Mouse (Mus musculus): ENCODE results near the gene Fam126b. TPM values are rescaled to one million over a fixed set of nuclear protein-coding genes. Genes with fewer than 3 reads are reported as not detected.
"Not testable (repeated sequence)": the region's sequence is repeated elsewhere in the genome, so short reads cannot be mapped to it uniquely, and the experiment has no call there.

Fam126b gene
- polyA plus RNA-seq, 1 experiment from 2014 or later = 6.4 TPM

GRCm38 (mm10) chr1:58562455-58562854, 23.7 kb downstream of the Fam126b start:
- H3K4me2 ChIP-seq = no peak overlapping the region
- ATAC-seq (replicated peaks; ENCODE audit: insufficient number of reproducible peaks, low FRiP score, low TSS enrichment) = no peak
- no peaks in the 10 kb centered on the region for H3K27me3 ChIP-seq (ENCODE audit: control insufficient read depth, insufficient read depth, low read length)
- no peak overlapping the region for H3K9ac ChIP-seq (ENCODE audit: low read depth, low read length)
- H3K9me3 ChIP-seq (replicated peaks; ENCODE audit: control insufficient read depth, low read length) = no peaks in the 10 kb centered on the region
- H3K4me1 ChIP-seq (ENCODE audit: control insufficient read depth, insufficient read depth, low read length) = no peaks in the 10 kb centered on the region
- no peak overlapping the region for H3K27ac ChIP-seq (ENCODE audit: low read depth, low read length)
- no peak overlapping the region for H3K4me3 ChIP-seq (ENCODE audit: low read depth, low read length)
- 82% methylated on average over 1 of the region's 1 CpGs for WGBS (ENCODE audit: insufficient replicate concordance)
- H3K36me3 ChIP-seq (ENCODE audit: control insufficient read depth, insufficient read depth, low read length) = peaks cover 3% of the 10 kb centered on the region; the same call in 1 of the 2 replicates

- not testable (repeated sequence) for H3K9me3 ChIP-seq (replicated peaks; ENCODE audit: control insufficient read depth, low read length); ATAC-seq (replicated peaks; ENCODE audit: insufficient number of reproducible peaks, low FRiP score, low TSS enrichment); H3K9ac ChIP-seq (ENCODE audit: low read depth, low read length); H3K4me3 ChIP-seq (ENCODE audit: low read depth, low read length); H3K4me1 ChIP-seq (ENCODE audit: control insufficient read depth, insufficient read depth, low read length); H3K36me3 ChIP-seq (ENCODE audit: control insufficient read depth, insufficient read depth, low read length); H3K27ac ChIP-seq (ENCODE audit: low read depth, low read length); H3K27me3 ChIP-seq (ENCODE audit: control insufficient read depth, insufficient read depth, low read length); H3K4me2 ChIP-seq
- WGBS (ENCODE audit: insufficient replicate concordance) = 74% methylated on average over 5 of the region's 6 CpGs
Observed at GRCm38 (mm10) chr1:58560370-58560769, 25.8 kb downstream of the Fam126b start.

- Histone ChIP-seq H3K4me2 (no peak overlapping the region), H3K36me3 (ENCODE audit: control insufficient read depth, insufficient read depth, low read length) (peaks cover 4% of the 10 kb centered on the region; the same call in 1 of the 2 replicates), H3K9me3 (replicated peaks; ENCODE audit: control insufficient read depth, low read length) (no peaks in the 10 kb centered on the region), H3K4me1 (ENCODE audit: control insufficient read depth, insufficient read depth, low read length) (no peaks in the 10 kb centered on the region), H3K27ac (ENCODE audit: low read depth, low read length) (no peak overlapping the region), H3K4me3 (ENCODE audit: low read depth, low read length) (no peak overlapping the region), H3K9ac (ENCODE audit: low read depth, low read length) (no peak overlapping the region), H3K27me3 (ENCODE audit: control insufficient read depth, insufficient read depth, low read length) (no peaks in the 10 kb centered on the region)
- ATAC-seq (replicated peaks; ENCODE audit: insufficient number of reproducible peaks, low FRiP score, low TSS enrichment) = no peak
- 68% methylated on average over 1 of the region's 1 CpGs for WGBS (ENCODE audit: insufficient replicate concordance)
Observed at GRCm38 (mm10) chr1:58541386-58541785, 44.7 kb downstream of the Fam126b start.

GRCm38 (mm10) chr1:58507249-58507648, 78.9 kb downstream of the Fam126b start:
- no peak overlapping the region for H3K4me2 ChIP-seq
- H3K9me3 ChIP-seq (replicated peaks; ENCODE audit: control insufficient read depth, low read length) = peaks cover 16% of the 10 kb centered on the region
- 96% methylated on average over 3 of the region's 3 CpGs for WGBS (ENCODE audit: insufficient replicate concordance)
- ATAC-seq (replicated peaks; ENCODE audit: insufficient number of reproducible peaks, low FRiP score, low TSS enrichment) = no peak
- no peaks in the 10 kb centered on the region for H3K27me3 ChIP-seq (ENCODE audit: control insufficient read depth, insufficient read depth, low read length)
- H3K36me3 ChIP-seq (ENCODE audit: control insufficient read depth, insufficient read depth, low read length) = peaks cover 3% of the 10 kb centered on the region; the same call in 1 of the 2 replicates
- H3K4me3 ChIP-seq (ENCODE audit: low read depth, low read length) = no peak overlapping the region
- no peak overlapping the region for H3K9ac ChIP-seq (ENCODE audit: low read depth, low read length)
- no peak overlapping the region for H3K27ac ChIP-seq (ENCODE audit: low read depth, low read length)
- peaks cover 6% of the 10 kb centered on the region for H3K4me1 ChIP-seq (ENCODE audit: control insufficient read depth, insufficient read depth, low read length)

- WGBS (ENCODE audit: insufficient replicate concordance) = under 1% methylated on average over 62 of the region's 64 CpGs
Observed at GRCm38 (mm10) chr1:58504577-58505254, 81.4 kb downstream of the Fam126b start, which contains the start of gene Orc2. Gene Orc2 (minus strand): TSS chr1:58505109.

GRCm38 (mm10) chr1:58503793-58504370, 82.2 kb downstream of the Fam126b start:
- Histone ChIP-seq H3K27me3 (ENCODE audit: control insufficient read depth, insufficient read depth, low read length) (no peaks in the 10 kb centered on the region), H3K27ac (ENCODE audit: low read depth, low read length) (peak overlapping the region; percentile 79), H3K4me1 (ENCODE audit: control insufficient read depth, insufficient read depth, low read length) (peaks cover 6% of the 10 kb centered on the region), H3K4me2 (peak overlapping the region; percentile 84), H3K9ac (ENCODE audit: low read depth, low read length) (peak overlapping the region; percentile 86), H3K9me3 (replicated peaks; ENCODE audit: control insufficient read depth, low read length) (peaks cover 16% of the 10 kb centered on the region), H3K36me3 (ENCODE audit: control insufficient read depth, insufficient read depth, low read length) (peaks cover 11% of the 10 kb centered on the region; the same call in 1 of the 2 replicates), H3K4me3 (ENCODE audit: low read depth, low read length) (peak overlapping the region; percentile 87)
- no peak for ATAC-seq (replicated peaks; ENCODE audit: insufficient number of reproducible peaks, low FRiP score, low TSS enrichment)
- 29% methylated on average over 9 of the region's 9 CpGs for WGBS (ENCODE audit: insufficient replicate concordance)

More at GRCm38 (mm10) chr1:58504577-58505254, 81.4 kb downstream of the Fam126b start, which contains the start of gene Orc2:
- peak within 1 kb of the TSS; percentile 86 for H3K9ac ChIP-seq (ENCODE audit: low read depth, low read length)
- peak within 1 kb of the TSS; percentile 84 for H3K4me2 ChIP-seq
- no peaks in the 10 kb centered on the region for H3K27me3 ChIP-seq (ENCODE audit: control insufficient read depth, insufficient read depth, low read length)
- H3K27ac ChIP-seq (ENCODE audit: low read depth, low read length) = peak within 1 kb of the TSS; percentile 79
- peaks cover 6% of the 10 kb centered on the region for H3K4me1 ChIP-seq (ENCODE audit: control insufficient read depth, insufficient read depth, low read length)
- H3K4me3 ChIP-seq (ENCODE audit: low read depth, low read length) = peak within 1 kb of the TSS; percentile 87
- ATAC-seq (replicated peaks; ENCODE audit: insufficient number of reproducible peaks, low FRiP score, low TSS enrichment) = peak; percentile 99
- peaks cover 4% of the 10 kb centered on the region; the same call in 1 of the 2 replicates for H3K36me3 ChIP-seq (ENCODE audit: control insufficient read depth, insufficient read depth, low read length)
- H3K9me3 ChIP-seq (replicated peaks; ENCODE audit: control insufficient read depth, low read length) = peaks cover 16% of the 10 kb centered on the region

- peaks cover 6% of the 10 kb centered on the region for H3K4me1 ChIP-seq (ENCODE audit: control insufficient read depth, insufficient read depth, low read length)
- no peak overlapping the region for H3K27ac ChIP-seq (ENCODE audit: low read depth, low read length)
- H3K36me3 ChIP-seq (ENCODE audit: control insufficient read depth, insufficient read depth, low read length) = peaks cover 11% of the 10 kb centered on the region; the same call in 1 of the 2 replicates
- H3K4me2 ChIP-seq = peak overlapping the region; percentile 84
- H3K9ac ChIP-seq (ENCODE audit: low read depth, low read length) = no peak overlapping the region
- no peaks in the 10 kb centered on the region for H3K27me3 ChIP-seq (ENCODE audit: control insufficient read depth, insufficient read depth, low read length)
- H3K9me3 ChIP-seq (replicated peaks; ENCODE audit: control insufficient read depth, low read length) = peaks cover 10% of the 10 kb centered on the region
- no peak overlapping the region for H3K4me3 ChIP-seq (ENCODE audit: low read depth, low read length)
- ATAC-seq (replicated peaks; ENCODE audit: insufficient number of reproducible peaks, low FRiP score, low TSS enrichment) = no peak
Observed at GRCm38 (mm10) chr1:58503134-58503533, 83.0 kb downstream of the Fam126b start.

GRCm38 (mm10) chr1:58498758-58499157, 87.4 kb downstream of the Fam126b start:
- H3K36me3 ChIP-seq (ENCODE audit: control insufficient read depth, insufficient read depth, low read length) = peaks cover 25% of the 10 kb centered on the region

More at GRCm38 (mm10) chr1:58498758-58499157, 87.4 kb downstream of the Fam126b start:
- no peak for ATAC-seq (replicated peaks; ENCODE audit: insufficient number of reproducible peaks, low FRiP score, low TSS enrichment)
- Histone ChIP-seq H3K4me1 (ENCODE audit: control insufficient read depth, insufficient read depth, low read length) (peaks cover 4% of the 10 kb centered on the region), H3K9me3 (replicated peaks; ENCODE audit: control insufficient read depth, low read length) (no peaks in the 10 kb centered on the region), H3K4me3 (ENCODE audit: low read depth, low read length) (no peak overlapping the region), H3K27ac (ENCODE audit: low read depth, low read length) (no peak overlapping the region), H3K27me3 (ENCODE audit: control insufficient read depth, insufficient read depth, low read length) (no peaks in the 10 kb centered on the region), H3K9ac (ENCODE audit: low read depth, low read length) (no peak overlapping the region), H3K4me2 (no peak overlapping the region)
- 89% methylated on average over 1 of the region's 1 CpGs for WGBS (ENCODE audit: insufficient replicate concordance)

Data from heart, embryonic 11.5 days (tissue).